Mouse (Mus musculus) G1E-ER4 (cell line): ENCODE measurements around the gene Nup188. TPM values are rescaled to one million over a fixed set of nuclear protein-coding genes. Genes with fewer than 3 reads are reported as not detected.

Source experiments
- GATA1 ChIP-seq: IDR thresholded peaks from one replicate; pipeline ENCODE4 v1.8.0; 2012; ENCODE audit warnings: low read length, inconsistent platforms
- polyA plus RNA-seq: library from polyadenylated mRNA; stranded (reverse); fragments of >175 nt; gene quantifications from 2 replicates; pipeline ENCODE4 v1.2.3, GENCODE M21; 2012

The Nup188 gene
- polyA plus RNA-seq, 1 experiment, result 109 TPM

DNA sequence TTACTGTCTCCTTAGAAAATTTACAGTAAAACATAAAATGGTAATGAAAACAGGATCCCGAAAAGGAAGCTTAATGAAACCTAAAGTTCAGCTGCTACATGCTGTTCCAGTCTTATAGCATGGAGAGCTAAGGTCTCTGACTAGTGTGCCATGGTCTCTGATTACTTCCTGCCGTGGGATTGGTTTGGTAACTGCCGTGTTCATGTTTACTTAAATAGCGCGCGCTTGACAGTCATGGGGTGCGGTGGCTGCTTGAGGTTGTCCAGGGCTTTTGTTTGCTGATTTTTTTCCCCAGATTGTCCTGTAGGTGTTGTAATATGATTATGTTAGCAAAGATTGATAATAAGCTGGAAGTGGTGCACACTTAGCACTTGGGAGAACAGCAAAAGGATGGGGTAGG lies 19.9 kb downstream of the Nup188 start:
- TF ChIP-seq GATA1, result no peak

- TF ChIP-seq GATA1, result no peak
Measured at GRCm38 (mm10) chr2:30309351-30309750, 23.2 kb downstream of the Nup188 start.

DNA sequence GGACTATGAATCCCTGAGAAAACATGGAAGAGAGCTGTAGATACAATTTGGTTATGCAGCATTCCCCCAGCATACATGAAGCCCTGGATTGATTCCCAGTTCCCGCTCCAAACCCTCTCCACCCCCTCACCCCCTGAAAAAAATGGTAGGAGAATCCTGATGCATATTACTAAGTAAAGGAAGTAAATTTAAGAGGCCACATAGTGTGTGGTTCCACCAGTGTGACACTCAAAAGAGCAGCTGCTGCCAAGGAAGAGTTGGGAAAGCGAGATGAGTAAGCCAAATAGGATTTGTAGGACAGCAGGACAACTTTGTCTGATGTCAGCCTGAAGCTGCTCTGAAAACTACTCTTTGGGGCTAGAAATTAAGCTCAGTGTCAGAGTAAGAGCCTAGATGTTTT lies 25.3 kb downstream of the Nup188 start:
- no peak for TF ChIP-seq GATA1

- TF ChIP-seq GATA1, result no peak
Measured at GRCm38 (mm10) chr2:30316136-30316535, 29.9 kb downstream of the Nup188 start.

GRCm38 (mm10) chr2:30316955-30317354 lies 30.8 kb downstream of the Nup188 start:
- TF ChIP-seq GATA1, result no peak

DNA sequence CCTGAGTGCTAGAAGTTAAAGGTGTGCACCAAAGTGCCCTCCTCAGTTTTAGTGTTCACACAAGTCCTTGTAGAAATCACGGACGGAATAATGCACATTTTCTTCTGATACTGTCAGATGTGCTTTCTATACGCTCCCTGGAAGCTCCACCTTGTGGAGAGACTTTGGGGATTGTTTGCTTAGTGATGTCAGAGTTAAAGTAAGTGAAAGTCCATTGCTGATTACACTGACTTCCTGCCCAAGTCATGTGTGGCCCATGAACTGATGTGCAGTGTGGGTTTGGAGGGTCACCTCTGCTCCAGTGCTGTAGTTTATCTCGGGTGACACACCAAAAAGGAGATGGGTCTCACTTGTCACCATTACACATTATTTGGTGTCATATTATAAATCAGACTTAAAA lies 33.1 kb downstream of the Nup188 start:
- no peak for TF ChIP-seq GATA1

DNA sequence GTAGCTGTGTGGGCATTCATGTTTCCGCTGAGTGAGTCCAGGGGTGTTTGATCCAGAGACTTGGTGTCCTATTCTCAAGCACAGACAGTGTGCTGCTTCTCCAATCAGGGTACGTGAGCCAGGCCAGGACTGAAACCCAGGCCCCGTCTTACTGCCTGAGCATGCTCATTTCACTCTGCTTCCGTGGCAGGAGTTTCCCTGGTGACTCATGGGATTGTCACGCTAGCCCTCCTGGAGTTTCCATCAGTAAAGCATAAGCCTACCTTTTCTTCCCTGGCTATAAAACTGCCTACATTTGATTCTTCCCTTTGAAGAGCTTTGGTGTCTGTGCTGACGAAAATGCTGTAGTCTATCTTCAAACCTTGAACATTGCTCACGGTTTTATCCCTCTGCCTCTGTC lies 36.9 kb downstream of the Nup188 start:
- TF ChIP-seq GATA1, result no peak

DNA sequence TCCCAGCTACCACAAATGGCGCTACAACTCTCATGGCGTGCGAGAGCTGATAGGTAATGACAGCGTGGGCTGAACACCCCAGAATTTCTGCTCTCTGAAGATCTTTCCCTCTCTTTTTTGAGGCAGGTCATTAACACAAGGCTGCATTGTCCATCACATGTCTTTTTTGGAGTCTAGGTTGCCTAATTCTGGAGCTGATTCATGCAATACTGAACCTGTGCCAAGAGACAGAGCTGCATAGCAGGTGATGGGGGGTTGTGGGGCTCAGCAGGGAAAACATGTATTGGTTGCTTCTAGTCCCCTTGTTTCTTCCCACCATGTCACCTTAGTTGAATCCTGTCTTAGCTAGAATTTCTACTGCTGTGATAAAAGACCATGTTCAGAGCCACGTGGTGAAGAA lies 39.1 kb downstream of the Nup188 start:
- TF ChIP-seq GATA1, result no peak

DNA sequence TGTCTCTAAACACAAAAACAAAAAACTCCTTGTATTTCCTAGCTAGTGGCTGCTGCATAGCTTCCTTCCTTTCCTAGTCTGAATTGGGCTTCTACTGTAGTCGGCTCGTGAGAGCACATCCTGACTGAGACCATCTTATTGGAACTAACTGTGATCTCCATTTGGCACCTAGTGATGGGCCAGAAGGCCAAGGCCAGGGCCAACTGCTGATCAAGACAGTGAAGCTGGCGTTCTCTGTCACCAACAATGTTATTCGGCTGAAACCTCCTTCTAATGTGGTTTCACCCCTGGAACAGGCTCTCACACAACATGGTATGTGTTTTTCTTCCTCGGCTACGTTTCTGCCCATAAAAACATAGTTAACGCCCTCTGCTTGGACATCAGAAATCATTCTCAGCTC lies 41.1 kb downstream of the Nup188 start:
- no peak for TF ChIP-seq GATA1

- no peak for TF ChIP-seq GATA1
Measured at GRCm38 (mm10) chr2:30328791-30329190, 42.6 kb downstream of the Nup188 start.

- TF ChIP-seq GATA1, result no peak
Measured at GRCm38 (mm10) chr2:30335324-30335723, 49.1 kb downstream of the Nup188 start.

GRCm38 (mm10) chr2:30336174-30336915 lies 50.1 kb downstream of the Nup188 start:
- no peak for TF ChIP-seq GATA1

DNA sequence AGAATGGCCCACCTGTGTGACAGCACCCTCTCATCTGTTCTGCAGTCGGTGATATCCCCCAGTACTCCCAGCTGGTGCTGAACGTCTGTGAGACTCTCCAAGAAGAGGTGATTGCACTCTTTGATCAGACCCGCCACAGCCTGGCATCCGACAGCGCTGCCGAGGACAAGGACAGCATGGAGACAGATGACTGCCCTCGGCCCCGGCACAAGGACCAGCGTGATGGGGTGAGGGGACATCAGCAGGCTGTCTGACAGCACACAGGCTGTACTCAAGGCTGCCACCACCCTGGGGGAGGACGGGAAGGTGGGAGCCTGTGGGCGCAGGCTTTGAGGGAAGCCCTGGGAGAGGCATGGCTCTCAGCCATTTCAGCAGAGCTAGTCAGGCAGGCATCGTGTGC lies 51.0 kb downstream of the Nup188 start:
- no peak for TF ChIP-seq GATA1

DNA sequence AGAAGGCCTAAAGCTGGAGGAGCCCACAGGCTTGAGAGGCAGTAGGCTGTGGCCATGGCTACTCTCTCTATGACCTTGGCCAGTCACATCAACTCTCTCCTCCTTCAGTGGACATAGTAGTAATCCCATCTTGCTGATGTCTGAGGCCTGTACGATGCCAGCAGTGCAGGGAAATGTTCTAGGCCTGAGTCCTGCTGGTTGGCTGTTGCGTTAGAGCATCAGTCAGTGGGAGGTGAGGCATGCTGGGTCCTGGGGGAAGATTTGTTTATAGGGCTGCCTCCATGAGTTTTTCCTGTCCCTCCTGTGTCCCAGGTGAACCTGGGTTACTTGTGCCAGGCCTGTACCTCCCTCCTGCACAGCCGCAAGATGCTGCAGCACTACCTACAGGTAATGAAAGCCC lies 55.9 kb downstream of the Nup188 start:
- TF ChIP-seq GATA1, result no peak

DNA sequence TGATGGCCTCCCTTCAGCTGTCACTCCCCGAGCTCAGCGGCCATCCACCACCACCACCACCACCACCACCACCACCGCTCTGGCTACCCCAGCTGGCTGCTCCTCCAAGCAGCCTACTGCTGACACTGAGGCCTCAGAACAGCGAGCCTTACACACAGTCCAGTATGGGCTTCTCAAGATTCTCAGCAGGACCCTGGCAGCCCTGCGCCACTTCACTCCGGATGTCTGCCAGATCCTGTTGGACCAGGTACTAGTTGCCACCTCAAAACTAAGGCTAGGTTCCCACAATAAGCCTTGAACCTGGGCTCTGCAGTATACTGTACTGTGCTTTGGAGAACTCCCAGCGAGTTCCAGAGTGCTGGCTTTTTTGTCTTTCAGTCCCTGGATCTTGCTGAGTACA lies 56.3 kb downstream of the Nup188 start:
- no peak for TF ChIP-seq GATA1

- no peak for TF ChIP-seq GATA1
Measured at GRCm38 (mm10) chr2:30343601-30344137, 57.5 kb downstream of the Nup188 start.

DNA sequence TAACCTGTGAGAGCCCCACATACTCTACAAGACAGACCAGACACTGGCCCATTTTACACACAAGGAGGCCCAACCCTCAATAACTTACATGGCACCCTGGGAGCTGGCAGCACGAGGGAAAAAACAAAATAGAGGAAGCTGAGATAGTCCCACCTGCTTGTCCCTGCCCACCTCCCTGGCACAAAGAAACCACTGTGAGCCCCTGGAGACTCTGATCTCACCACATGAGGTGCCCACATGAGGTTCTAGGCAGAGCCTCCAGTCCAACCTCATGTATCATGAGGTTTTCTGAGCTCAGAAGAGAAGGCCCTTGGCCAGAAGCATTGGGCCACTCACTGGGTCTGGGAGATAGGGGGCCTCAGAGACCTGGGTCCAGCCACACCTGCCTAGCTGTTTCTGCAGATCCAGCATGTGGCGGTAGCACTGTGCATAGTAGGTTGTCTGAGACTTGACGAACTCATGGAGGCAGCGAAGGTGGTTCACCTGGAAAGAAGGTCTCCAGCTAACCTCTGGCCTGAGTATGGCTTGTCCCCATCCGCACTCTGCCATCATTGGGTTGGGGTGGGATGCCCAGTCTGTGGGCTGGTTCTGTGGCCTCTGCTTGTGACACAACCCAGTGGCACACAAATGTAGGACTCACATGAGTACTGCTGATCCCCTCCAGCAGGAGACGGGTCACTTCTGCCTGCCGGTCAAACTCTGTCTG lies 59.9 kb downstream of the Nup188 start:
- no peak for TF ChIP-seq GATA1
